Mouse (Mus musculus): Measurements from ENCODE around the gene Pbld1.
"Not testable (repeated sequence)": the region's sequence is repeated elsewhere in the genome, so short reads cannot be mapped to it uniquely, and the experiment has no call there.

Pbld1 gene

DNA sequence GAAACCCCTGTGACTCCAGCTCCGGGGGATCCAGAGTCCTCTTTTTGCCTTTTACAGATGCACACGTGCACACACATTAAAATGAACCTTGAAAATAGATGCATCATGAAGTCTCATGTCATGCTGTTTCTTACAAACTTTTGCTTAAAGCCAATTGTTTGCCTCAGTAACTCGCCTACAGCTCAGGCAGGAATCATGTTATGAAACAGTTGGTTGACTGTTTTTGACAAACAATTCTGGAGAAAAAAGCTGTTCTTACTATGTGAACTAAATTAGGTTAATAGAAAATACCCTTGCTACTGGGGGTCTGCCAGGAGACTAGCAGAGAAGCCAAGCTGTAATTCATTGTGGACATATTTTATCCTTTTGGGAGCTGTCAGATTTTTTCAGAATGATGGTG, 27.0 kb upstream of the Pbld1 start:
- in situ Hi-C loops (cut with MboI; ENCODE audit: low pct_unique_long_range_greater_than_20kb in 1 of 2, low sequenced_read_pairs in 2 of 2, unreplicated experiment in 1 of 2) = no loop called here

DNA sequence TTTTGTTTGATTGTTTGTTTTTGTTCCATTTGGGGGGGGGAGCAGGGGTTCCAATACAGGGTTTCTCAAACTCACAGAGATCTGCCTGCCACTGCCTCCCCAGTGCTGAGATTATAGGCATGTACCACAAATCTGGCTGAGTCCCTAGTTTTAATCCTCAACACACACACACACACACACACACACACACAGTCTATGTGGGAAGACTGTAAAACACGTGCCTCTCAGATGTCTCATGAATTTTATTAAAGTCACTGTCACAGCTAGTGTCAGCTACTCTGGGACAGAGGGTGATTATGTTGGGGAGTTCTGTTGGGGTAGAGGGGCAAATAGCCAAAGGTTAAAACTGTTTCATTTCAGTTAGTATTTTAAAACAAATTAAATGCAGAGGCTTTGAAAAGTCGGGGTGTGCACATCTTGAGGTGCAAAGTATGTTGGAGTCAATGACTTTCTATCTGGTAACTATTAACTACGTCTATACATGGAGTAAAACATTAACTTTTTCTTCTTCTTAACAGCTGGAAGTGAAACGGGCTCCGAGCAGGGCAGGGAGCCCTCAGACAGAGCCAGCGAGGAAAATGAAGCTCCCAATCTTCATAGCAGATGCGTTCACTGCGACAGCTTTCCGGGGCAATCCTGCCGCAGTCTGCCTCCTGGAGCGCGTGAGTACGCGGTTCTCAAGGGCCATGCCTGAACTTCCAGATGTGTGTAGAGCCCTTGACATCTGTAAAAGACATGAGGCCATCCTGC, 21.2 kb upstream of the Pbld1 start:
- in situ Hi-C loops (cut with MboI; ENCODE audit: low pct_unique_long_range_greater_than_20kb in 1 of 2, low sequenced_read_pairs in 2 of 2, unreplicated experiment in 1 of 2) = no loop called here

DNA sequence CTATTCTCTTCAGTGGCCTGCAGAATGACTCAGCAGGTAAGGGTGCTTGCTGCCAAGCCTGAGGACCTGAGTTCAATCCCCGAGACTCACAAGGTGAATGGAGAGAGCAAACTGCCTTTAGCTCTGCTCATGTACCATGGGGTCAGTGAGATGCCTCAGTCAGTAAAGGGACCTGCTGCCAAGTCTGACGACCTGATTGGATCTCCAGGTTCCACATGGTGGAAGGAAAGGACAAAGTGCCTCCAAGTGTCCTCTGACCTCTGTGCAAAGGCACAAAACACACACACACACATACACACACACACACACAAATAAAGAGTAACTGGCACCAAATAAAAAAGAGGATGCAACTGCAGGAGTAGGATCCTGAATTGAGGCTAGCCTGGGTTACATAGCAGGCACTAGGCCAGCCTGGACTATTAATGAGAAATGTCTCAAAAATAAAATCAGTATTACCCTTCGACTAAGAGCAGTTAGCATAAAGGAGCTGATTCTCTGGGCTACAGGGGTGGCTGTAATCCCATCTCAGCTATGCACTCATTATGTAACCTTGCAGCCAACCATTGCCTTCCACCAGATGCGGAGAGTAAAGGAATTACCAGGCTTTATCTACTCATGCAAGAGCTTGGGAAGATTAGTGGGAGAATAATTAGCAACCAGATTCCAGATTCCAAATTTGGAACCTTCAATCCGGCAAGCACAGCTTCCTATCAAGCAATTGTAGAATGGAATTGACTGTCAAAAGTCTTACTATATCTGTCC, 19.9 kb upstream of the Pbld1 start:
- in situ Hi-C loops (cut with MboI; ENCODE audit: low pct_unique_long_range_greater_than_20kb in 1 of 2, low sequenced_read_pairs in 2 of 2, unreplicated experiment in 1 of 2) = loop anchor here in 1 of 2 experiments (5.0 kb wide), 1 partner anchor 37 kb away; no protein-coding TSS in a partner anchor

DNA sequence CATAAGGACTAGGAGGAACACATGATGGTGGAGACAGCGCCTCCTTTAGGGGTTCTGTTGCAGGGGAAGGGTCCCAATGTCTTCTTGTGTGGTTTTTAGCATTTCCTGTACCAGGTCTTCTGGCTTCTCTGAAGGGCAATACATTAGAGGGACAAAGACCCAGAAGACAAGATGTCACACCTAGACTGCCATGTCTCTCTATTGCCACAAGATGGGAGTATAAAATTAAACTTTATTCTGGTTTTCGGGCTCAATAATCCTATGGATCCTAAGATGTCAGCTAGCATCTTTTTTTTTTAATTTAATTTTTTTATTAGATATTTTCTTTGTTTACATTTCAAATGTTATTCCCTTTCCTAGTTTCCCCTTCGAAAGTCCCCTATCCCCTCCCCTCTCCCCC, 16.8 kb upstream of the Pbld1 start:
- in situ Hi-C loops (cut with MboI; ENCODE audit: low pct_unique_long_range_greater_than_20kb in 1 of 2, low sequenced_read_pairs in 2 of 2, unreplicated experiment in 1 of 2) = loop anchor here in 1 of 2 experiments (5.0 kb wide), 1 partner anchor 34 kb away; no protein-coding TSS in a partner anchor

DNA sequence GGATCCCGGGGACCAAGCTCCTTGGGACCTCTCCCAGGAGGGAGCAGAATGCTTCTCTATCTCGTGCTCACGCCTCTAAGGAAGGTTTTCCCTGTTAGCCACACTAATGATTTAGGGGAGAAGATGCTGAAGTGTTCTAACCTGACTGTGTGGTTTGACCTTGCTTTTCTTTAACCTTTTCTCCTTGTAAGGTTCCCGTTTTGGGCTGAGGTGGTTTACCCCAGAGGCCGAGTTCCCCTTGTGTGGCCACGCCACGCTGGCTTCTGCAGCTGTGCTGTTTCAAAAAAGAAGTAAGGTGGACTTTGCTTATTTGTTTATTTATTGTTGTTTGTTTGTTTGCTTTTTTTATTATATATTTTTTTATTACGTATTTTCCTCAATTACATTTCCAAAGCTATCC, 12.2 kb upstream of the Pbld1 start:
- in situ Hi-C loops (cut with MboI; ENCODE audit: low pct_unique_long_range_greater_than_20kb in 1 of 2, low sequenced_read_pairs in 2 of 2, unreplicated experiment in 1 of 2) = no loop called here

DNA sequence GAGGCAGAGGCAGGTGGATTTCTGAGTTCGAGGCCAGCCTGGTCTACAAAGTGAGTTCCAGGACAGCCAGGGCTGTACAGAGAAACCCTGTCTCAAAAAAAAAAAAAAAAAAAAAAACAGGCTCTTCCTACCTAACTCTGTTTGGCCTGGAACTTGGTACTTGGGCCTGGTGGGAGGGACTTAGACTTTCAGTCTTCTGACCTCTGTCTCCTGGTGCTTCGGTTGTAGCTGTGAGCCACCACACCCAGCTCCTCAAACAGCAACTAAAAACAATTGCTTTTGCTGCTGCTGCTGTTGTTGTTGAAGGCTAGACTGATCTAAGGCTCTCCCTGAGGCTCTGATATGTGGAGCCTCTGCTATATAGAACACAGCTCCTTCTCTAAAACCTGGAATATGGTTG, 10.9 kb upstream of the Pbld1 start:
- in situ Hi-C loops (cut with MboI; ENCODE audit: low pct_unique_long_range_greater_than_20kb in 1 of 2, low sequenced_read_pairs in 2 of 2, unreplicated experiment in 1 of 2) = no loop called here

DNA sequence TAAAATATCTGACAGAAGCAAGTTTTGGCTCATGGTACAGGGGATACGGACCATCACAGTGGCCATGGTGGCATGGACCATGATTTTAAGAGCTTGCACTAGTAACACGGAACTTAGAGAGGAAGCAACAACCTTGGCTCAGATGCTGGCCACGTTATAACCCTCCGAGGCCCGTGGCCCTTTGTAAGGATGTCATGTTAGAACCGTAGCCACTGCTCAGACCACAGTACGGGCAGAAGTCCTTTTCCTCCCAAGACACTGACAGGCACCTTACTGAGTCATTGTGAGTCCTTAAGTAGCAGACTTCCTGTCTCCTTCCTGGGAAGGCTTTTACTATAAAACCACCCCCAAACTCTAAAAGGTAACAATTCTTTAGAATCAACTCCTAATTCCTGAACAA, 8.7 kb upstream of the Pbld1 start:
- in situ Hi-C loops (cut with MboI; ENCODE audit: low pct_unique_long_range_greater_than_20kb in 1 of 2, low sequenced_read_pairs in 2 of 2, unreplicated experiment in 1 of 2) = no loop called here

DNA sequence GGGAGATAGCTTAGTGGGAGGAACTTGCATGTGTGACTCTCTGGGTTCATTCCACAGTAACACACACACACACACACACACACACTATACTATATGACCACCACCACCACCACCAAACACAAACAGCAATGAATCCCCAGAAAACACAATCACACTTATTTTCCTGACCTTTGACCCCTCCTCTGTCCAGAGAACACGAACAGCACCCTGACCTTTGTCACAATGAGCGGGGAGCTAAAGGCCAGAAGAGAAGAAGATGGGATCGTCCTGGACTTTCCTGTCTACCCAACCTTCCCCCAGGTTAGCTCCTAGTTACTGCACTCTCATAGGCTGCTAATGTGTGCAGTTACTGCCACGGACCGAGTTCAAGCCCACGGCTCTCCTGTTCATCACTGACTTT, 8.0 kb upstream of the Pbld1 start:
- in situ Hi-C loops (cut with MboI; ENCODE audit: low pct_unique_long_range_greater_than_20kb in 1 of 2, low sequenced_read_pairs in 2 of 2, unreplicated experiment in 1 of 2) = no loop called here

DNA sequence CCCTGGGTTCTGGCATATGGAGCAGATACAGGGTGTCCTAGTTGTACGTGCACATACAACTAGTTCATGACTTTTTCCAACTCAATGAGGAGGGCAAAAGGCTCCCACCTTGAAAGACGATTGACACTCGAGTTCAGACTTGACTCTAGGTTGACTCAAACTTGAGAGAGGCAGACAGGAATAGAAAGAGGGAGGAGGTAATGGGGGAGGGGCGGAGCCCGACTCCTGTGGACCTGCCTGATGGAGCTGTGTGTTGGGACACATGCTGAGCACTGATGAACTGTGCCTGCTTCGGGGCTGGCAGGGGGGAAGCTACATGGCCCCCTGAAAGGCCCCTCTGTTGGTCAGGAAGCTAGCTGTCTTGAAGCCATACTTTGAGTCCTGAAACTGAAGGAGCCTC, 7.0 kb upstream of the Pbld1 start:
- in situ Hi-C loops (cut with MboI; ENCODE audit: low pct_unique_long_range_greater_than_20kb in 1 of 2, low sequenced_read_pairs in 2 of 2, unreplicated experiment in 1 of 2) = no loop called here

DNA sequence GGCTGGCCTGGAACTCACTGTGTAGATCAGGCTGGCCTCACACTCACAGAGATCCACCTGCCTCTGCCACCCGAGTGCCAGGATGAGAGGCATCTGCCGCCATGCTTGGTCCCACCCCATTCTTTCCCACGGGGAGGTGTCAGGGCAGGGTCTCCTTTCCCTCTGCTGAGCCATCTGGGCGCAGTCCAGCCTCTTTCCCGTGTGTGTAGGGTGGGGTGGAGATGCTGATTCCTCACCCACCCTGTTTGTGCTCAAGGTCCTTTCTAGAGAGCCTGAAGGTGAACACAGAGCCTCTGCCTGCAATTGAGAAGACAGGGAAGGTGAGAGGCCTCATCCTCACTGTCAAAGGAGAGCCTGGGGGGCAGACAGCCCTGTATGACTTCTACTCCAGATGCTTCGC, 5.9 kb upstream of the Pbld1 start:
- in situ Hi-C loops (cut with MboI; ENCODE audit: low pct_unique_long_range_greater_than_20kb in 1 of 2, low sequenced_read_pairs in 2 of 2, unreplicated experiment in 1 of 2) = not testable (repeated sequence)

DNA sequence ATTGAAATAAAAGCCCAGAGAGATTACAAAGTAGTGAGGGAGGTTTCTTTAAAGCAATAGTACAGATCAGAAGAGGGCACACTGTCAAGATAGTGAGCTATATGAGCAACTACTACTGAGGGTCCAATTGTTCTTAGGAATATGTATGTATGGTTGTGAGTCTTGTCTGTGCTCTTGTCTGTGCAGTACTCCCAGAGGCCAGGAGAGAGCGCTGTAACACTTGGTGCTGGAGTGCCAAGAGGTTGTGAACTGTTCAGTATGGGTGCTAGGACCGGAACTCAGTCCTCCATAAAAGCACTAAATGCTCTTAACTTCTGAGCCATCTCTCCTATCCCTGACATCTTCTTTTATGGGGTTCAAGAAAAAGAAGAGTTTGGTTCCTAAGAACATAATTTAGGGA, 5.4 kb upstream of the Pbld1 start:
- in situ Hi-C loops (cut with MboI; ENCODE audit: low pct_unique_long_range_greater_than_20kb in 1 of 2, low sequenced_read_pairs in 2 of 2, unreplicated experiment in 1 of 2) = no loop called here

DNA sequence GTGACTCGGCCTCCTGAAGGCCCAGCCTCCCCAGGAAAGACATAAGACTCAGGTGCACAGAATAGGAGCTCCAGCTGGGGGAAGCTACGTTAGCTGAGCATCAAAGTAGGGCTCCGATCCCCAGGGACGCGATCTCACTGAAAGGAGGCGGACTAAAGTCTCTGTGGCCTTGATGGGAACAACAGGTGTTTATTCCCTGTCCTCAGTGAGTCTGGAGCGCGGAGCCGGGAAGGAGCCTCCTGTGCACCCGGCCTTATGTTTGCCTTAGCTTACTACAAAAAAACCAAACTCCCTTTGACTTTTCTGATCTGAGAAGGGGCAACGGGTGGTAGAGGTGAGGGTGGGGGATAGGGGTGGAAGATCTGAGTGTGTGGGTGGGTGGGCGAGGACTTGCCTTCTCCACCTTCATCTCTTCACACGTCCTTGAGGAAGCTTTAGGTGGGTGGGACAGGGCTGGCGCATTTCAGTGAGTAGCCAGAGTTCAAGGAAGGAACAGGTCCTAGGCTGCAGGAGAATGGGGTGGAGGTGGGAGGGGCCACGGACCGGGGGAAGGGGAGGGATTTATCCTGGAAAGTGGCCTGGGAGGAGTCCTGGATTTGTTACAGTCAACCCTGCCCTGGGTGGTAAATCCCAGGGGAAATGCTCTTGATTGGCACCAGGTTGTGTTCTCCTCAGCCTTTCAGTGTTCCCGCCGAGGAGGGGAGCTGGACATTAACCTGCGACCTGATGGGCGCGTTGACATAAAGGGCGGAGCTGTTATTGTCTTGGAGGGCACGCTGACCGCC, 2.8 kb upstream of the Pbld1 start:
- in situ Hi-C loops (cut with MboI; ENCODE audit: low pct_unique_long_range_greater_than_20kb in 1 of 2, low sequenced_read_pairs in 2 of 2, unreplicated experiment in 1 of 2) = no loop called here

DNA sequence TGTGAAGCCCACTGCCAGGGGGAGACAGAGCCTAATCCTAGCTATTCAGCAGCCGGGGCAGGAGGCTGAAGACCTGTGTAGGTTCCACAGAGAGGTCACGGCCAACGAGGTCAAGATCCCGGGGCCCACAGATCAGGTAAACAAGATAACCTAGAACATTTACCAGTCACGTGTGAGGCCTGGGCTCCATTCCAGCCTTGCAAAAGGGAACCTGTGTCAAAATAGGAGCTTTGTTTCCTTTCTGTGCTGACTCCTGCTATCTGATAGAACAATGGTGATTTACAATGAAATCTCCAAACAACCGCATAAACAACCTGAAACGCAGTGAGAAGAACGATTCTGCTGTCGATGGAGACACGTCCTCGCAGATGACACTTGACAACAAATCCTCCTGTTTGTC, 444 bp downstream of the Pbld1 start:
- in situ Hi-C loops (cut with MboI; ENCODE audit: low pct_unique_long_range_greater_than_20kb in 1 of 2, low sequenced_read_pairs in 2 of 2, unreplicated experiment in 1 of 2) = loop anchor here in 1 of 2 experiments (10.0 kb wide), 1 partner anchor 76 kb away; the partner anchor contains the start of gene Rufy2

DNA sequence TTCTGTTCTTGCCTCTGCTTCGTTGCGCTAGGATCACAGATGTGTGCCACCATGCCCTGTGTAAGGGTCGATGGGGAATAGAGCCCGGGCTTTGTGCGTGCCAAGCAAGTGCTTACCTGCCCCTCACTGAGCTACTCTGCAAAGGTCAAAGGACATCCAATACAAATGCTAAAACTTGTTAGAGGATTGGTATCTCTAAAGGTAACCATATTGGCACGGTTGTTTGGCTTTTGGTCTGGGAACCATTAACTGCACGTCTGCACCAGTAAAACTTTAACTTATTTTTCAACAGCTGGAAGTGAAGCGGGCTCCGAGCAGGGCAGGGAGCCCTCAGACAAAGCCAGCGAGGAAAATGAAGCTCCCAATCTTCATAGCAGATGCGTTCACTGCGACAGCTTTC, 1.3 kb downstream of the Pbld1 start:
- in situ Hi-C loops (cut with MboI; ENCODE audit: low pct_unique_long_range_greater_than_20kb in 1 of 2, low sequenced_read_pairs in 2 of 2, unreplicated experiment in 1 of 2) = loop anchor here in 1 of 2 experiments (10.0 kb wide), 1 partner anchor 76 kb away; the partner anchor contains the start of gene Rufy2

DNA sequence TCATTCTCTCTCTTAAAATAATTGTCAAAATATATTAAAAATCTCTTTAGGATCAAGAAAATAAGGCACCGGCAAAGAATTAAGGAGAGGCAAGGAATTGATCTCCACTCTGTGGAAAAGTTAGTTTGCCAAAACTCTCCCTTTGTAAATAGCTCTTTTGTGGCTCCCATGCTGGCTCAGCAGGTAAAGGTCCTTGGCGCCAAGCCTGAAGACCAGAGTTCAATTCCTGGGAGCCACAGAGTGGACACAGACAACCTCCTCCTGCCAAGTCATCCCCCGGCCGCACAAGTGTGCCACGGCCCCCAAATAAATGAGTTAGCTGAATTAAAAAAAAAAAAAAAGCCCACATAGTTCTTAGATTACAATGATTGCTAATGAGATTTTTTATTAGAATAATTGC, 2.7 kb downstream of the Pbld1 start:
- in situ Hi-C loops (cut with MboI; ENCODE audit: low pct_unique_long_range_greater_than_20kb in 1 of 2, low sequenced_read_pairs in 2 of 2, unreplicated experiment in 1 of 2) = loop anchor here in 1 of 2 experiments (10.0 kb wide), 1 partner anchor 78 kb away; the partner anchor contains the start of gene Rufy2

DNA sequence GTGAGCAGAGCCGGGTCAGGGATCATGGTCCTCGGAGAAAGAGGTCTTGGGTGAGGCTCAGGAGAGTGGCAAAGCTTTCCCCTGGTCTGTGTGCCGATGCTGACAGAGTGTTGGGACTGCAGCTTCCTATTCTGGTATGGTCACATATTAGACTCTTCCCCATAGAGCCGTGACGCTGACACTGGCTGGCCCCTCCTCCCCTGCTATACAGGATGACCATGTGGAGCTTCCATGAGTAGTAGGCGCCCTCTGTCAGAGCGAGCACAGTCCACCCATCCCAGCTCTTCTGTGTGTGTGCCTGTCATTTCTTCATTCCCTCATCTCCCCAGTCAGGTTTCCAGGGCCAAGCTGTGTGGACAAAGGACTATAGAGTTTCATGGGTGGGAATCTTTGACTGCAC, 3.4 kb downstream of the Pbld1 start:
- in situ Hi-C loops (cut with MboI; ENCODE audit: low pct_unique_long_range_greater_than_20kb in 1 of 2, low sequenced_read_pairs in 2 of 2, unreplicated experiment in 1 of 2) = loop anchor here in 1 of 2 experiments (10.0 kb wide), 1 partner anchor 79 kb away; the partner anchor contains the start of gene Rufy2

DNA sequence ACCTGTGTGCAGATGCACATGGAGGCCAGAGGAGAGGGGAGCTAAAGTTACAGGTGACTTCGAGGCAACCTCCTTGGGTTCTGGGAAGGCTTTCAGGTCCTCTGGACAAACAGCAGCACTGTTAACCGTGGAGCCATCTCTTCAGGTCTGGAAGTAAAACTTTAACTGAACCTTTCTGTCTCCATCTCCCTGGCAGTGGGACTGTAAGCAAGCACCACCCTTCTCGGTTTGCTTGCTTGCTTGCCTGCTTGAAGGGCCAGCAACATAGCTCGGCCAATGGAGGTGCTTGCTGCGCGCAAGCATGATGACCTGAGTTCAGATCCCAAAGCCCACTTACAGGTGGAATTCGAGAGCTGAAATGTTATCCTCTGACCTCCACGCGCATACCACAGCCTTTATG, 4.6 kb downstream of the Pbld1 start:
- in situ Hi-C loops (cut with MboI; ENCODE audit: low pct_unique_long_range_greater_than_20kb in 1 of 2, low sequenced_read_pairs in 2 of 2, unreplicated experiment in 1 of 2) = loop anchor here in 1 of 2 experiments (10.0 kb wide), 1 partner anchor 80 kb away; the partner anchor contains the start of gene Rufy2

DNA sequence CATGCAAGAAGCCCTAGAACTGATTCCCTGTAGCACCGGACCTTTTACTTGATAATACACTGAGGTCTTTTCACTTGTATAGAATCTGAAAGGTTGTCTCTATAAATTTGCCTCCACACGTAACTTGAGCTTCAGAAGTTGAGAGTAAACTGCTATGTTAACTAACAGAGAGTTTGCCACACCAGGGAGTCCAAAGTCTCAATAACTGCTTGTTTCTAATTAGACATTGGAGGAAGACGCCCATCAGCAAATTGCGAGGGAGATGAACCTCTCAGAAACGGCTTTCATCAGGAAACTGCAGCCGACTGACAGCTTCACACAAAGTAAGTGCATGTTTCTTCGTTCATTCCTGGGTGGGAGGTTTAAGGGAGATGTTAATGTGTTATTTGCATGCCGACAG, 5.6 kb downstream of the Pbld1 start:
- in situ Hi-C loops (cut with MboI; ENCODE audit: low pct_unique_long_range_greater_than_20kb in 1 of 2, low sequenced_read_pairs in 2 of 2, unreplicated experiment in 1 of 2) = loop anchor here in 1 of 2 experiments (10.0 kb wide), 1 partner anchor 81 kb away; the partner anchor contains the start of gene Rufy2

DNA sequence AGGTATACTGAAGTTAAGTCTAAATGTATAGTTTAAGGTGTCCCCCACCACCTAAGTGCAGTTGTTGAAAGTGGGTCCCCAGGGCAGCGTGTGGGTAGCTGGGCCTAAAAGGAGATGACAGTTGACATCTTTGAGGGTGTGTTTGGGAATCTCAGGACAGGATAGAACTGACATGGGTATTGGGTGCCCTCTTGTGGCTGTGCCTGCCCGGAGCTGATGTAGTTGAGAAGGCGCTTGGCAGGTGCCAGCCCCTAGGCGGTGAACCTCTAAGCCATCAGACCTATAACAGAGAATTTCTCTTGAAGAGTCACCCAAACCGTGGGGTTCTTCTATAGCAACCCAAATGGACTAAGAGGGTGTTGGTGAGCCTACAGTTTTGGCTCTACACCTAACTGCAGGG, 6.0 kb downstream of the Pbld1 start:
- in situ Hi-C loops (cut with MboI; ENCODE audit: low pct_unique_long_range_greater_than_20kb in 1 of 2, low sequenced_read_pairs in 2 of 2, unreplicated experiment in 1 of 2) = loop anchor here in 1 of 2 experiments (10.0 kb wide), 1 partner anchor 81 kb away; the partner anchor contains the start of gene Rufy2
